Mouse (Mus musculus): ENCODE measurements around the gene Lrrc36.

The Lrrc36 gene

DNA sequence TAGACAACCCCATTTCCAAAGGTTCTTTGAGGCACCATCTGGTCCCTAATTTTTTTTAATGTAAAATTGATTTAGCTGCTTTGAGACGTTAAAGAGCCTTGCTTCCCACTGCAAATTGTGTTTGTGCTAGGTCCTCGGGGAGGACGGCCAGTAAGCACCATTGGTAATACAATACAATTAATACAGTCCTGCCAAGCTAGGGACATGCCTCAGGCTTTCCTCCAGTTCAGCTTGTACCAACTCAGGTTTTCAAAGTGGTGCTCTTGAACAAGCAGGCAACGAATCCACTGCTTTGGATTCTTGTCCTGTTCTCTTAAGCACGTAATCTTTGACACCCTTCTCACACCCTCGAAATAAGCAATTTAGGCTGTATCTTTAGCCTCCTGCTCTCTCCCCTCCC, 19.6 kb downstream of the Lrrc36 start:
- no peak for DNase-seq

DNA sequence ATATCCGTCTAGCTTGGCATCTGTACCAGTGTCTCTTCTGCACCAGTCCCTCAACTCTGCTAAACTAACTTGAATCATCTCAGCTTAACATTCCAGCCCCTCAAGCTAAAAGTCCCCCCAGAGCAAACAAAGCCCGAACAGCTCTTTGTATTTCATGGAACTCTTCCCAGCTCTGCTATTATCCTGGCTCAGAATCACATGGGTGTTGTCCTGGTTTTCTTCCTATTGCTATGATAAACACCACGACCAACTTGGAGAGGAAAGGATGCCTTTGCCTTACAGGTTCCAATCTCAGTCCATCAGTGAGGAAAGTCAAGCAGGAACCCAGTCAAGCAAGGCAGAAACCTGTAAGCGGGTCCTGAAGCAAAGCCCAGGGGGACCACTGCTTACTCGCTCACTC, 20.1 kb downstream of the Lrrc36 start:
- no peak for DNase-seq

DNA sequence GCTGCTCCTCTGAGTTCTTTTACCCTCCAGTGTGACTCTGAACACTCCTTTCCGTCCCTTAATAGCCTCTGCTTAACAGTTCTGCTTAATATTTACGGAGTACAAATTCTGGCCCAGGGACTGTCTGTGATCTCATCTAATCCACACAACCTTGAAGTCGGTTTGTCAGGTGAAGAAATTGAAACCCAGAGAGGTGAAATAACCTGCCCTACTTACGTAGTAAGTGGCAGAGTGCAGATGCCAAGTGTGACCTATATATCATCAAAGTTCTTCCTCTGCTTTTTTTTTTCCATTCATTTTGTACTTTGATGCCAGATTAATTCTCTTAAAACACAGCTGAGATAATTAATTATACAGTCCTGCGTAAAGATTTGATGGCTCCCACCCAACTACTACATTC, 20.8 kb downstream of the Lrrc36 start:
- no peak for DNase-seq

DNA sequence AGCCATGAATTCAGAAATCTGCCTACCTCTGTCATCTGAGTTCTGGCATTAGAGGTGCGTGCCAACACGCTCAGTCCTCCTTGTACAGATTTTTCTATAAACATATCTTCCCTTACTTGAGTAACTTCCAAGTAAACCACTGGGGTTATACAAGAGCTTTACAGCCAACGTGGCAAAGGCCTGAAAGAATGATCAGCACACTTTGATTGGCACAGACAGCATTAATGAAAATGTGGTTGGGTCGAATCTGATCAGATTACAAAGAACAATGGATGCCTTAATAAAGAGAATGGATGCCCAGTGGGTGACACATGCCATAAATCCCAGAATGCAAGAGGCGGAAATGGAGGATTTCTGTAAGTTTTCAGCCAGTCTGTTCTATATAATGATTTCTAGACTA, 22.8 kb downstream of the Lrrc36 start:
- no peak for DNase-seq

DNA sequence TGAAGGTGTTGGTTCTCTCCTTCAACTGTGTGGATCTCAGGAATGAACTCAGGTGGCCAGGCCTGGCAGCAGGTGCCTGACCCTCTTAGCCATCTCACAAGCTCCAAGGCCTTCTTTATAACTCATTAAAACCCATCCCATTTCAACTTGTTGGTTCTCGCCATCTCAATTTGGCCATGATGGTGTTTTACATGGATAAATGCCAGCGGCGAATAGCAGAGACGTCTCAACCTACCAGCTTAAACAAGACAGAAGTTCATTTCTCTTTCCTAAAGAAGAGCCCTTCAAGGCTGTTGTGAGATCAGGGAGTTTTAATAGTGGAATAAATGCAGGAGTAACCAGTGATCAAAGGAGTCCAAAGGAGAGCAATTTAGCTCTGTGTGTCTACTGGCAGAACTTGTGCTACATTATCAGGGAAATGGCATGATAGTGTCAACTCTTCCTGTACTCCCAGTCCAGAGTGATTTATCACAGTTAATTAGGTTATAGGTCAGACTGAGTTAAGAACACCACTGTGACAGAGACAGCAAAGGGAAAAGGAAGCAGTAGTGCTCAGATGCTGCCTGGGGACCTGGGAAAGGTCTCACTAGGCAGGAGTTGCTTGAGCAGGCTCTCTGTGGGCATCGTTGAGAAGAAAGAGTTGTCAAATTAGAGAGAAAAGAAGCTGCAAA, 23.8 kb downstream of the Lrrc36 start:
- no peak for DNase-seq

DNA sequence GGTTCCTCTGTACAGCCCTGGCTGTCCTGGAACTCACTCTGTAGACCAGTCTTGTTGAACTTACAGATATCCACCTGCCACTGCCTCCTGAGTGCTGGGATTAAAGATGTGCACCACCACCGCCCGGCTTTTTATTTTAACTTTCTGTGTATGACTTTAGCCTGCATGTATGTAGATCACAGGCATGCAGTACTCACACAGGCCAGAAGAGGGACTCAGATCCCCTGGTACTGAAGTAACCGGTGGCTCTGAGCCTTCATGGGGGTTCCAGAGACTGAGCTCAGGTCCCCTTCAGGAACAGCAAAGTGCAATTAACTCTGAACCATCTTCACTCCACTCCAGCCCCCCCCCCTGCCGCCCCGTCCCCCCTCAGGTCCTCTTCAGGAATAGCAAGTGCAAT, 25.5 kb downstream of the Lrrc36 start:
- no peak for DNase-seq

DNA sequence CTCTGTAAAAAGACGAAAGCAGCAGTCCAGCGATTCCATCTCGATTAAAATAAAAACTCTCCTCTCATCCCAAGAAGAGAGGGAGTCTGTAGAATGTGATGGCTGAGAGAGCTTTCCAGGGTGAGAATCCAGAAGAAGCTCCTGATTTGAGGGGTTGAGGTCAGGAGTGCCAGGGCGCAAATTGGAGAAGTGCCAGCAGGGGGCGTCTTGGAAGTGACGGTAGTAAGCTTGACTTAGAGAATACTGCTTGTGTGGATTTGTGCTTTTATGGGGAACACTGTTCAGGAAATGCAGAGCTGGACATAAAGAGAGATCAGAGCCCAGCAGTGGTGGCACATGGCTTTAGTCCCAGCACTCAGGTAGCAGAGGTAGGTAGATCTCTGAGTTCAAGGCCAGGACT, 28.1 kb downstream of the Lrrc36 start:
- DNase-seq = no peak

DNA sequence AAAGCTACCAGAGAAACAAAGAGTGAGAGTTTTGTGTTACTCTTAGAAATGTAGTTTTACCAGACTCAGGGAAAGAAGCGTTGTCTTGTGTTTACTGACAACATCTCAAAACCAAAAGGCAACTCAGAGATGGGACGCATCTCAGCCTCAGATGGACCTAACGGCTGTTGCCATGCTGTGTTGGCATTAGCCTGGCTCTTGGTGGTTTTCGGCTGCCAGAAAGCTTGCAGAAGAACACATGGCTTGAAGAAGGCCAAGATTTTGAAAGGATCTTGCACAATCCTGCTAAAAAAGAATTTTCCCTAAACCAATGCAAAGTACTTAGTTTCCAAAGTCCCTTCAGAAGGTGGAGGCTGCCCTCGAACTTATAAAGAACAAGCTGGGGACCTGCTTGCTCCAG, 29.3 kb downstream of the Lrrc36 start:
- no peak for DNase-seq

DNA sequence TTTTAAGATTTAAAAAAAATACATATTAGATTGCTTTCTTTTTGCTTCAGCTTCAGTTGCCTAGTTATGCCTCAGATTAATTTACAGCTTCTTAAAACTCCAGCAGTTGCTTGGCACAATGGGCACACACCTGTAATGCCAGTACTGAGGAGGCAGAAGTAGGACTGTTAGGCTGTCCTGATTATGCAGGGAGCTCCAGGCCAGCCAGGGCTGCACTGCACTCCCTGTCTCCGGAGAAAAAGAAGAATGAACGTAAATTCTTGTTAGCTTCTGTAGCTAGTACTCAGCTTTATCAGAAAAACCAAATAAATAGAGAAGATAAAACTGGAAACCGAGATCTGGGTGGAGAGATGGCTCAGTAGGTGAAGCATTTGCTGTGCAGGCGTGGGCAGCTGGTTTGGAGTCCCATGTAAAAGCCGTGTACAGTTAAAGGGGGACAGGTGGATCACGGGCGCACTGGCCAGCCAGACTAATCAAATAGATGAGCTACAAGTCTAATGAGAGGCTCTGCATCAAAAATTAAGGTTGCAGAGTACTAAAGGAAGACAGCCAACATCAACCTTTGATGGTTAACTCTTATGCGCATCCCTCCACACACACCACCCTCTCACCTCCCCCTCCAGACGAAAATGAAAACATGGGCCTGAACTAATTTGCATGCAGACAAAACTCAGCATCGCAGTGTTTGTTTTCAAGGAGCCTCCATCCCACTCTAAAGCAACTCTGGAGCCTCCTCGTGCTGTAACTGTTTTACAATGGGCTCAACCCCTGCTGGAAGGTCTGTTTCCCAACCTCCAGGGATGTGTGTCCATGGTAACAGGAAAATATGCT, 32.1 kb downstream of the Lrrc36 start:
- DNase-seq = no peak

DNA sequence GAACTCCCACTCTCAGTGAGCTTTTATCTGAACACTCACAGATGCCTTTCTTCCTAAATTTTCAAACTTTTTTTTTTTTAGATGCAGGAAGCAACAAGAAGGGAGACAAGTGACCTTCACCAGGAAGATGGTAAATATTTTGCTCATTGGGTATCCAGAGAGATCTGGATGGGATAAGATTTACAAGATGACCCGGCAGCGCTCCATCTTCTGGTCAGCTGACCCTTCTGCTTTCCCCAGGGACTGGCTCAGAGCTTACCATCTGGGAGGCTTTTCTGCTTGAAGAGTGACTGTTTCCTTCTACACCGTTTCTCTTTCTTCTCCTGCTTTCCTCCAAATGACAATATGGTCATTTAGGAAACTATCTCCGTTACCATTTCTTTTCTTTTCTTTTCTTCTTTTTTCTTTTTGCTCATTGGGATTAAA, 32.8 kb downstream of the Lrrc36 start:
- no peak for DNase-seq

DNA sequence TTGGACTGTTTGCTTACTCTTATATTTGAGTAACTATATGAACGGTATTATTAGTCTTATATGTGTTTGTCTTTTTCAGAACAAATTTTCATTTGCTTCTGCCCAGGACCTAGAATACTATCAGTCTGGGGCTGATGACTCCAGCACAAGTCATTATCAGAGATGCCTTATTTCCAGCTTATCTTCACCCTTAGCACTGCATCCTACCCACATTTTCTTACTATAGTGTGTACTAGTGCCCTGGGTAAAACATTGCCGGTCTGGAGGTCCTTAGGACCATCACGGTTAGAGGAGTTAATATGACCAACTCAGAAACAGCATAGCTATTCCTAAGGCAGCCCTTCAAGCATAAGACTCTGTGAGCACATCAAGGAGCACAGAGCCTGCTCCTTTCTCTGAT, 34.8 kb downstream of the Lrrc36 start:
- DNase-seq = no peak

DNA sequence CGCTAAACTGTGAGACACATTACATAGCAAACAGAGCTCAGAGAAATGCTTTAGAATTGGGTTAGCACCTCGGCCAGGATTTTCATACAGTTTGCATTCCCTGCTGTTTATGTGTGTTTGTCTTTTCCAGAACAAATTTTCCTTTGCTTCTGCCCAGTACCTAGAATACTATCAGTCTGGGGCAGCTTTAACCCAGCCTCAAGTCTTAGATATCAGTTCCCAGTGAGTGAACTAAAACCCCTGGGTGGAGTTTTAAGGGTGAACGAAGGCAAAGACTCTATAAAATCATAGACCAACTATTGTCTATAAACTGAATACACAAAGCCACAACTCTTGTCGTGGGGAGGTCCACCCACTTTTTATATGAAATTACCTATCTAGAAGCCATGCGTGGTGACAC, 35.2 kb downstream of the Lrrc36 start:
- DNase-seq = no peak

DNA sequence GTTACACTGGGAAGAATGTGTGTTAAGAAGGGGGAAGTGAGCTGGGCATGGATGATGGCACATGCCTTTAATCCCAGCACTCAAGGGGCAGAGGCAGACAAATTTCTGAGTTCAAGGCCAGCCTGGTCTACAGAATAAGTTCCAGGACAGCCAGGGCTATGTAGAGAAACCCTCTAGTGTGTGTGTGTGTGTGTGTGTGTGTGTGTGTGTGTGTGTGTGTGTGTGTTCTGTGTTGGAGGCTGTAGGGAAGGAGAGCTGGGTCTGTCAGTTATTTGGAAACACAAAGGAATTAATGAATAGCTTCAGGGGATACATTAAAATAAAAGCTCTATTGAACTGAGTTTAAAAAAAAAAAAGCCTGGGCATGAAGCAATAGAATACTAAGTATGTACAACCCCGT, 37.6 kb downstream of the Lrrc36 start:
- DNase-seq = no peak

DNA sequence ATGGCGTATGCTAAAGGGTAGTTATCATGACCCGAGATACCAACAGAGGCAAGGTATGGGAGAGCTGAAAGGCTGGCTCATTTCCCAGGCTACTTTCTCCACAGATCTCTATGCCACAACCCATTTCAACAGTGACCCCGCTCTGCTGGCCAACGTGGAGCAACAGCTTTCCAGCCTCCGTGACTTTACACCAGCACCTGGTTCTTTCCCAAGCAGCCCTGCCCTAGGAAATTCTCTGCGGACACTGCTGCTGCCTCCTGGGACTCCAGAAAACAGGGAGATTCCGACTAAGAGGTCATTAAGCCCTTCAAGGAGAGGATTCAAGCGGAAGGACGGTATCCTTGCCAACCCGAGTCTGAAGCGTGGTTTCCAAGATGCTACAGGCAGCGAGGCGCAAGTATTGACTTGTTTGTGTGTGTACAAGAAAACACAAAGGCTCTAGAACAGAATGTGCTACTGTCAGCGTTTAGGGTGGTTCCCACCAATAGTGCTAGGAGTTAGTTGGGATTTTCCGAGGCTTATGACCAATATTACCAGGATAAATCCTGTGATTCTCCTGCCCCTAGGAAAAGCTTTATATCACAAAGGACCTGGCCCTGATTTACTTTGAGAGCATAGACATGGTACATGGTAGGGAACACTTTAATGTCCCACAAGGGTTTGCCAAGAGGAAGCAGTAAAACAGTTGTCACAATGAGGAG, 38.7 kb downstream of the Lrrc36 start:
- DNase-seq = no peak

DNA sequence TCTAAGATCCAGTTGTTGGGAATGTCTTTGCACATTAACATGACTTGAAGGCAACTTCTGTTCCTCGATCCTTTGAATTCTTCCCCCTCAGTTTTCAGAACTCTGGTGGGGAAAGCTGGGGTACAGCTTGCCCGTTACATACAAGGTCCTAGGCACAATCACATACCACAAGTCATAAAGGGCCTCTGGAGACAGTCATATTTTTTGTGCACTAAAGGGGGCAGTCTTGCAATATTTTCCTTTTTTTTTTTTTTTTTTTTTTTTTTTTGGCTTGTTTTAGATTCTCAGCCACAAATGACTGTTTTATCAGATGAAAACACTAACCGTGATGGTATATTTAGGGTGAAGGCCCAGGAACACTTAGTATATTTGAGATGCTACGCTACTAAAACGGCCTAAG, 39.9 kb downstream of the Lrrc36 start:
- no peak for DNase-seq

DNA sequence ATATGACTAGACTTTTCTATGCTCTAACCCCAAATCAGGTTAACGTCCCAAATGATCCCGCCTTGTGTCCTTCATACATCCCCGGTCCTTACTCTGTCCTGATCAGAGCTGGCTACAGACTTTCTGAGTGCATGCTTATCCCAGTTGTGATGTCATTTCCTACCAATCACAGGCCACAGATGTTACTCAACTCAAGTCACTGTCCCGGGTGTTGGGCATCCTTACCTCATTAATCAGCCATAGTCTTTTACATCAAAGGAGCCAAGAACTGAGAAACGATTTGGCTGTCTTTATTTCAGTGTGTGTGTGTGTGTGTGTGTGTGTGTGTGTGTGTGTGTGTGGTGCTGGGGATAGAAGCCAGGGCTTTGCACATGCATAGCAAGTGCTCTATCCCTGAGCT, 40.7 kb downstream of the Lrrc36 start:
- no peak for DNase-seq

DNA sequence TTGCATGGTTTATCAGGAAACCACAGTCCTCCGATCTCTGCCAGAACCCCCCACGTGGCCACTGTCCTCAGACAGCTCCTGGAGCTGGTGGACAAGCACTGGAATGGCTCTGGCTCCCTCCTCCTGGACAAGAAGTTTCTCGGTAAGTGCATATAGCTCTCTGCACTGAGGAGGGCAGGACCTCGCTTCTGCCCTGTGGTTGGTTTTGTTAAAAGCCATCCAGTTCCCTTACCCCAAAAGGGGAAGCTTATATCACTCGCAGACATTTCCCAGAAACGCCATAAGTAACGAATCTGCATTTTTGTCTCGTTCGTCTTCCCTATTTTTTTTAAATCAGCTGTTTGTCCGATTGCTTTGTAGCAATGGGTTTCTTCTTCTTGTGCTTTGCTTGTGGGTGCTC, 41.8 kb downstream of the Lrrc36 start:
- DNase-seq = no peak

DNA sequence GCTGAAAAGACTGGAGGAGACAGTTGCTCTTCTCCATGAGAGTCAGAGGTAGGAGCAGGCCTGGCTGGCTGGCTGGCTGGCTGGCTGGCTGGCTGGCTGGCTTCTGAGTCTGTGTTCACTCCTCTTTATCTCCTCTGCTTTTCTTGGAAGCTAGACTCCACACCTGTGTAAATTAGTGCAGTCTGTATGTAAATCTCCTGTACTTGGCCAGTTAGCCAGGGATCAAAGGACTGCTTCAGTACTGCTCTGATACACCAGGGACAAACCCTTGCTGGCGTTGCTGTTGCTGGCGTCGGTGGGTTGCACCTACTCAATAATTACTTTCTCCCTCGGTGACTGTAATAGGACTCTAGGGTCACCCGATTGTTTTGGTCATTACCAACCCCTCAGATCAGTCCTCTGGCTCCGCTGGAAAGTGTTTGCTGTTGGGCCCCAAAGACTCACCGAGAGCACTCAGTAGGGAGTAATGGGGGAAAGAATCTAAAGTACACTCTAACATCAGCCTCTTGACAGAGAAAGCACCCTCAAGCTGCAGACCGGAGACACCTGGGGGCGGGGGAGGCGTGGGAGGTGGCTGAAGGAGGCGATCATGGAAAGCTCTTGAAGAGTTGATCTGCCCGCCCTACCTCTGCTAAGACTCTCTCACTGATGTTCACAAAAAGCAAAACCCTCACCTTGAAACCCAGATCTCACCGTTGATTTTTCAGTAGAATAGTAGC, 47.9 kb downstream of the Lrrc36 start:
- DNase-seq = no peak

DNA sequence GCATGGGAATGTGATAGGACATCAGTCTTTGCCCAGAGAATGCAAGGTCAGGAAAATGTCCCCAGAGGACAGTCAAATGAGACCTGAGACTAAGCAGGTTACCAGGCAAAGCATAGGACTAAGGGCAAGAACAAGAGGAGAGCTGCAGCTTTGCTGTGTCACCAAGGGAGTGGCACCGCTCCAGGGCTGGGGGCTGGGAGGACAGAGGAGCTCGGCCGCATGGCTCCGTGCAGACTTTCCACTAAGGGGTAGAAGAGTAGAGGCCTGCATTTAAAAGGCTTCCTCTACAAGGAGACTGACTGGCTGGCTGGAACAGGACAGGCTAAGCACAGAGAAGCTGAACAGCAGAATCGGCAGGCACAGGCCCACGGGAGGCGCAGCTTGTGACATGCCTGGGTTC, 51.2 kb downstream of the Lrrc36 start:
- DNase-seq = peak; percentile 53

DNA sequence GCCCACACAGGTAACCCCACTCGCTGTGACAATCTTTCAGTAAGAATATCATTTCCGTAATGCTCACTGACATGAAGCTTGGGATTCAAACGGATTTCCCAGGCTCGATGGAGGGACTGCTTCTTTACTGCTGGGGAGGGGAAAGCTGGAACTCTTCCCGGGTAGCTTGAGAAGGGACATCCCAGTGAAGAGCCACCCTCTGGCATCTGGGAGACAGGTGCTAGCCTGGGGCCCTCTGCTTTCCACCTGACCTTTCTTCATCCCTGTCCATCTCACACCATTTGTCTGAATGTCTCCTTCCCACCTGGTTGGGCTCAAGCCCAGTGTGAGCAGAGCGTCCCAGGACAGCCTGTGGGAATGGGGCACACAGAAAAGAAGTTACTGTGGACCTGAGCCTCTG, 52.9 kb downstream of the Lrrc36 start:
- DNase-seq = no peak

DNA sequence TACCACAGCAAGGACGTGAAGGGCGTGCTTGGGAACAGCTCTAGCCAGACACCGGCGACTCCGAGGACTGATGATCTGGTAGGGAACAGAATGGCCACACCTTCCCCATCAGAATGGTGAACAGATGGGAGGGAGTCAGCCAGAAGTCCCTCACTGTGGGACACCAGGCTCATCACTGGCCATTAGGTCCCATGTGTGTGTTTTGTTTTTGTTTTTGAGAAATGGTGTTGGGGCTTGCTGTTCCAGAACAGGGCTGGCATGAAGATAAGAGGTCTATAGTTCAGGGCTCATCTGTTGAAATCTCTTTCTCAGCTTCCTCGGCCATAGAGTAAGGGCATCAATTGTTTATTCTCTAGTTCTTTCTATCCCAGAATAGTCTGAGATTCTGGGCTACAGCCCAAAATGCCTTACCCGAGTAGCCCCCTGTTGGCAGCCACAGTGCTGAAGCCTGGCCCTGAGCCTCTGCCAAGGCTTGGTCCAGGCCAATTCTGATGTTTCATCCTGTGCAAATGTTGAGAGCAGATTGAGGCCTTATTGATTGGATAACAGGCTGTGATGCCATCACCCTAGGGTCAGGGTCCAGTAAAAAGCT, 53.4 kb downstream of the Lrrc36 start:
- DNase-seq = peak; percentile 94

DNA sequence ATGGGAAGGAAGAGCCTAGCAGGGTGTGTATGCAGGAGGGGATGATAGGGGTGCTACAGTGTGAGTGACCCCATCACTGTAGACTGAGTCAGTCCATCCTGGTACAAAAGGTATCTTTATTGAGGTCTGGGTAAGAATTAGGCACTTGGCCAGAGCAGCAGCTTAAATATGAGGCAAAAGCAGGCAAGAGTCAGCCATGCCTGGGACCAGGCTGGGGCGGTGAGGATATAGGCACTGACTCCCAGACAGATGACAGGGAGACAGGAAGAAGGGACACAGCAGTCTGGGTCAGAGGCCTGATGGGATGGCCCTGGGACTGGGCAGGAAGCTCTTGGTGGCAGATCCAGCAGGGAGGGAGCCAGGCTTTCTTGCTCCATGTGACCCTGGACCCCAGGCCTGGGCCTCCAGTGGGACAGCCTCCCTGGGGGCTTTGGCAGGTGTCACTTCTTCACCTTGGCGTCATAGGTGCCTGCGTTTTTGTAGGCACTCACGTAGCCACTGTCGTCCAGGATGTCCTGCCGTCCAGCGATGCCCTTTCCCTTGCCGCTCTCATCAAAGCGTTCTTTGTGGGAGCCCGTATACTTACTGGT, 54.1 kb downstream of the Lrrc36 start:
- DNase-seq = peak; percentile 76
